Mouse (Mus musculus) ovary, postnatal 10 days (tissue): ENCODE data around the gene 1700056E22Rik.

Experiments
- DNase-seq: peaks from one replicate; pipeline ENCODE4 v3.0.0; 2022; ENCODE audit warnings: low spot score

1700056E22Rik gene

DNA sequence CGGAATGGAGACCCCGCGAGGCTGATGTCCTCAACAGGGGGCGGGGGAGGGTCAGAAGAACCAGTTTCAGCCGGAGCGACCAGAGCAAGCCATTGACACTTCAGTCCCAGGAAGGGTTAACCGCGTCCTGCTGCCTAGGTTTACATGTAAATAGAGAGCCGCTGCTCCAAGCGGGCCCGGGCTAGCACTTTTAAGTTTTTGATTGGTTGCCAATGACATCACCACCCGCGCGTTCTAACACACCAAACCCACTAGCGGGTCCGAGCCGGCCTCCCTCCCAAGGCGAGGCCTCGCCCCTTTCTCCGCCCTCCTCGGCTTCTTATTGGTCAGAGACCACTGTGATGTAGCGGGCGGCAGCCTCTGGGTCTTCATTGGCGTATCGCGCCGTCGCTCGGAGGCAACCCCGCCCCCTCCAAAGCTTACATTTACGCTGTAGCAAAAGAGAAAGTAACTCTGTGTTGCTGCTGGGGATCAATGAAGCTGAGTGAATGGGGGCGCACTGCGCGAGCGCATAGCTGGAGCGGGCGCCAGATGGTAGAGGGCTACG is at the start of gene 1700056E22Rik:
Gene 1700056E22Rik (minus strand): TSS at position 291 of the 547 bp plus-strand sequence.
- peak; percentile 83 for DNase-seq

DNA sequence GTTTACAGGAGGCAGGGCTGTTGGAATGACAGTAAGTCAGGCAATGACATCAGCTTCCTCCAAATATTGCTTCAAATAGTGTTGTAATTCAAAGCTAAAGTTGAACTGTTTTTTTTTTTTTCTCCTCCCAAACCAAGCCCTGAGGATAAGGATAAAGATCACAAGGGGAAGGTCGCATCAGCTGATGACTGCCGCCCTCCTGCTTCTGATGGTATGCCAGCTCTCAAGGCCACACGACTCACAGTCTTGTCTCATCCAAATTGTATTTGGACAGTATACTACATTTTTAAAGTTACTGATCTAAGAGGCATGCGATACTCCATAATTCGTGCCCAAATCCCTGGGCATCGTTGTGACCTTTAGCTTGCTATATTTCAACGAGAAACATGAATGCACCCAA is 49.1 kb upstream of the 1700056E22Rik start:
- DNase-seq, result no peak

DNA sequence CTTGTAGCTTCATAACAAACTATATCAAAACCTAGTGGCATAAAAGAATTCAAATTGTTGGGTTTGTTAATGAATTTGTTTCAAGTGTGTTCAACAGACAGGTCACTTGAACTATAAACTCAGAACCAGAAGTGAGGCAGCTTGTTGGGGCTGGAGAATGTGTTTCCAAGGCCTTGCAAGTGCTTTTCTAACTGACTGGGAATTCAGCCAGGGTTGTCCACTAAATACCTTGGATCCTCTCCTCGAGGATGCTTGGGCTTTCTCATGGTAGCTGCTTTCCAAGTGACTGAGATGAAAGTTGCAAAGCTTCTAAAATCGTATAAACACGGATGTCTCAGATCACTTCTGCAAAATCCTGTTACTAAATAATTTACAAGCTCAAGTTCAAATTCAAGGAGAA is 48.6 kb upstream of the 1700056E22Rik start:
- no peak for DNase-seq

DNA sequence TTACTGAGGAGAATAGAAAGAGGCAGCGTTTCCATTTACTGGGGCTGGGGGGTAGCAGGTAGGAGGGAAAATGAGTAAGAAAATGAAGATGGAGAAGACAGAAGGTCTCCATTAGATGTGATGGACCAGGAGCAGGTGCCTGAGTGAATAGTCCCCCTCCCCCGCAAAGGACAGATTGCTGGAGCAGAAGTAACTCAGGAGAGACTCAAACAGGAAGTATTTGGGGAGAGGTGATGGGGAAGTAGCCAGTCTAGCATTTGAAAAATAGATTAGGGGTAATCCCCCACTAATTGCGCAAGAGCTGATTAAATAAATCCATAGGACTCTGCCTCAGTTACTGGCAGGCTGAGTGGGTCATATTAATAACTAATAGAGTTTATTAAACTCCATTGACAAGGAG is 45.2 kb upstream of the 1700056E22Rik start:
- no peak for DNase-seq

DNA sequence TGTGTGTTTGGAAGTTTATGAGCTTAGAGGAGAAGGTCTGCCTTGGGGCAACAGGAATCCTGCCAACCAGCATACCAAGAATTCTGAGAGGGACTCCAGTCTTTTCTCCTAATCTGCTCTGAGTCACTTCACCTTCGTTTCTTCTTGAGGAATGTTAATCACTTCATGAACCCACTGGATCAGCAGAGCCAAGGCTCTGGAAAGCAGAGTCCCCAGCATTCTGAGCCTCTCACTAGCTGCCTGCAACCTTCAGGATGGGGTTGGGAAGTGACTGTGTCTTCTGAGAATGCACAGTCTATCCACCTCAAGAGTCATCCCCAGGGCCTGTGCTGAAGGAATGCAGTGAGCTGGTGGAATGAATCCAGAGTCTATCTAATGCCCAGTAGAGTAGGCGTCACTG is 42.7 kb upstream of the 1700056E22Rik start:
- no peak for DNase-seq

DNA sequence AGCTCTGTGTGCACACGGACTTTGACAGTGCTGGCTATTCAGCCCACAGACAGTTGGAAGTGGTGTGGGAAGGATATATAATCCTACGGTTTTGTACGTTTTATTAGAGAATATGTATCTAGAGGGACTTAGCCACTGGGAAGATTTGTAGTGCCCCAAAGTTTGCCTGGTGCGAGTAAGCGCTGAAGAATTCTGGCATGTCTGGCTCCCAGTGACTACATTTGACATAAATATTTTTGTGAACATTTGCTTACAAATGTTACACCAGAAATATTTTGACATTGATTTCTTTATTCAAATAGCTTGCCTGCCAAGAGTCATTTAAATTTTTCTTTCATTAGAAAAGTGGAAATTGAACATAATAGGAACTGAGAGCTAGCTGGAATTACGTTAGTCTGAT is 42.0 kb upstream of the 1700056E22Rik start:
- no peak for DNase-seq

DNA sequence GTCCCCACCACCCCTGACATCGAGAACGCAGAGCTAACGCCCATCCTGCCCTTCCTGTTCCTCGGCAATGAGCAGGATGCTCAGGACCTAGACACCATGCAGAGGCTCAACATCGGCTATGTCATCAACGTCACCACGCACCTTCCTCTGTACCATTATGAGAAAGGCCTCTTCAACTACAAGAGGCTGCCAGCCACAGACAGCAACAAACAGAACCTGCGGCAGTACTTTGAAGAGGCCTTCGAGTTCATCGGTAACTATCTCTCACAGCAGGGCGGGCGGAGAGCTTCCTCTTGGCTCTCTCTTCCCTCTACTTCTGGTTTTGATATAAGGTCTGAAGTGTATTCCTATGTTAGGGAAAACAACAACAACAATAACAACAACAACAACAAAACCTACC is 34.9 kb upstream of the 1700056E22Rik start:
- DNase-seq, result no peak

DNA sequence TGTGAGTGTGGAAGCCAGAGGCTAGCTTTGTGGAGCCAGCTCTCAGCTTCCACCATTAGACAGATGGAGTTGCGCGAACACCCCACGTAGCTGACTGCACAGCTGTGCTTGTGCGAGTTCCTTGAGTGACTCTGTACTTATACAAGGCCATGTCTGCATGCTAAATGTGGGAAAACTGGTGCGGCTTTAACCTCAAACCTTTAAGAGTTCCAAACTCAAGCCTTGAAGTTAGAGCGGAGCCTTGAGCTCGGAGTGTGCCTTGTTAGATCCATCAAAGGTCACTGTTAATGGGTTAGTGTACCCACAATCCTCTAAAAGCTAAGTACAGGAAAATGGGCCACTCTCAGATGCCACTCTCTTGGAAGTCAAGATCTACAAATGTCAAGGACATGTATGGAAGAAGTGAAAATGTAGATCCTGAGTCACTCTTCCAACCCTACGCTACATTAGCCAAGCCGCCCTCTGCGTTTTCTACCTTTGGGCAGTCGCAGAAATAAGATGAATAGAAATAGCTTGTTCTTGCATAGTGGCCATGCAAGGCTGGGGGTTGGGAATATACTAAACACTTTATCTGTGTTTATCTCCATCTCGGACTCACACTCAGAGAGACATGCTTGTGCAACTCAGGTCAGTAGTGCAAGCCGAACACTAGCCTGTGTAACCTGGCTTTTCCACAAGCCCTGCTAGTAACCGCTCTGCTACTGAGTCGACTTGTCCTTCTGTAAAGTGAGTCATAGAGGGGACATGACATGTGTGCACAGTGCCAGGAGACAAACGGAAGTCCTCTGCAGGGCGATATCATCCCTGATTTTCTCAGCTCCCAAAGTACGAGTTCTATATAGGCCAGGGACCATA is 33.8 kb upstream of the 1700056E22Rik start:
- no peak for DNase-seq

DNA sequence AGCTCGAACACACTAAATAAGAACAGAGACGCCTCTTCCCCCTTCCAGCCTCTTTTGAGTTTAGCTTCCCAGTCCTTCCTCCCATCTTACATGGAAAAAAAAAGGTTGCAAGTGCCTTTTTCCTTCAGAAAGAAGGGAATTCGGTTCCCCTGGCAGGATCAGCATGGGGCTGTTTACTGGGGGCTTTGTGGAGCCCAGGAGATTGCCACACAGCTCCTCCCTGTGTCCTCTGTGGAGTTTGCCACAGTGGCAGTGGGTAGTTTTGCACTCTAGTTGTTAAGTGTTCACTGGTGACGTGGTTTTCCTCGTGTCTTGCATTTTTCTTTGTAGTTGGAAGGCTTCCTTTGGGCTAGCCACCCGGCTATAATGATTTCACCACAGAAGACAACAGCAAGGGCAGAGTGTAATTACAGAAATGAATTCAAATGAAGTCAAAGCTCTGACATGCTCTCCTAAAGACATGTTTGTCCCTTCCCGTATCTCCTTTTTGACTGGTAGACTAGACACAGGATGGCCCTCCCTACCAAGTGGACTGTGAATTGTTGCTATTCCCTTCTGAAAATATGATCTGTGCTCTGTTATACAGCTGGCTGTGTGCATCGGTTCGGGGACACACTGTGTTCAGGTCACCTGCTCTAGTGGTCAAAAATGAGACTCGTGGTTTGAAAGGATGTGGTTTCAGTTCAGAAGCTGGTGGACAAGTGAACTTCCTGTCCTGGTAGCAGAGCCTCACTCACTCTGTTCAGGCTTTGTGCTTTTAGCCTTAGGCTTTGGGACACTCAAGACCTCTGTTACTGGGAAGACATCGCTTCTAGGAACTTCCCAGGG is 32.6 kb upstream of the 1700056E22Rik start:
- no peak for DNase-seq

DNA sequence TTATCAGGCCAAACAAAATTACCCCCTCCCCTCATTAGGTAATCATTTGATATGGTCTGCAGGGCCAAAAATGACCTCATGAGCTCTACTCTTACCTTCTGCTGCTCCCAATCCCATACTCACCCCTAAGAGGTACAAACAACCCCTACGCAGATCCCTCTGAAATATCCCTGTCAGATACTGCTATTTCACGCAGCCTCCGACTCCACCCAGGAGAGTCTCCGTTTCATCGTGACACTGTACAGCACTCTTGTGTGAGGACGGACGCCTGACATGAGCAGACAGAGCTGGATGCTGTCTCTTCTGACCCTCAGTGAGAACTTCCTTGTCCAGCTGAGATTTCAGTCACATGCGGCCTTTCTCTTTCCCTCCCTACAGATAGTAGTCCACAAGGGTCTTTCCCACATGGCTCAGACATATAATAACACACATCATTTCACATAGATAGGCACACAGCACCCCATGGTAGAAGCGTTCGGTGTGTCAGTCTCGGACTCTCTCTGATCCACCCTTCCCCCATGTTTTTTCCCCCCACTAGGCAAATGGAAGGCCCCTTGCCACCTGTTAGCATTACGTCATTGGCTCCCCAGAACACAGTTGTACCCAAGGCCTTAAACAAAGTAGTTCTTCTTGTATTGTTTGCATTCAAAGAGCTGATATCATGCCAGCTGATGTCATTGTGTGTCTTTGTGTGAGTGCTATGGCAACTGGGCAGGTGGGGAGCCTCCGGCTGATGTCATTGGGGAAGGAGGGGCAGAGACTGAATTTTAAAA is 31.7 kb upstream of the 1700056E22Rik start:
- DNase-seq, result no peak

DNA sequence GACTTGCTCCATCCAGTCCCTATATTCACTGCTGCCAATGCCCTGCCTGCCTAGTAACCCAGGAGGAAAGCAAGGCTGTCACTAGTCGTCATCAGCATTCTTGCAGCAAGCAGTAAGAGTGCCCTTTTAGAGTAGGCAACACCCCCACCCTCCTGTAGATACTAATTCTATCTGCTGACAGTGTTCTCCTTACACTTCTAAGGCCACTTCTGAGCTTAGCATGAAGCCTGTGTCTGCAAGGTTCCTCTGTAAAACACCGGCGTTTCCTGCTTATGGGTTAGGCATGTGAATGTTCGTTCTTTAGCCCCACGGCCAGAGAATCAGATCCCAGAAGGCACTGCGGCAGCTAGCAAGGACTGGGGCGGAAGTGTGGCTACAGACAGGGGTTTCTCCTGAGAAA is 30.2 kb upstream of the 1700056E22Rik start:
- no peak for DNase-seq

DNA sequence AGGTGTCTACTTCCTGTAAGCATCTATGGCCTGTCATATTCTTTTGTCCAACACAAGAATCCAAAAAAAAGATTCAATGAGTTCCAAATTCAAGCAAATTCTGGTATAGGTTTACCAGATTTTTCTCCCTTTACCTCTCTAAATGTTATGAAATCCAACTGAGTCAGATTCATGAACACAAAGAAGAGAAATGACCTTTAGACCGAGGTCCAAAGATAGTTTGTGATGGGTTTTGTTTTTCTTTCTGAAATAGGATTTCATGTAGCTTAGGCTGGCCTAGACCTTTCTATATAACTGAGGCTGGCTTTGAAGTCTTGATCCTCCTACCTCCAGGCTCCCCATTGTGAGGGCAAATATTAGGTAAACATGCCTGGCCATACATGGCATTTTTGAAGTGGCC is 27.8 kb upstream of the 1700056E22Rik start:
- no peak for DNase-seq

DNA sequence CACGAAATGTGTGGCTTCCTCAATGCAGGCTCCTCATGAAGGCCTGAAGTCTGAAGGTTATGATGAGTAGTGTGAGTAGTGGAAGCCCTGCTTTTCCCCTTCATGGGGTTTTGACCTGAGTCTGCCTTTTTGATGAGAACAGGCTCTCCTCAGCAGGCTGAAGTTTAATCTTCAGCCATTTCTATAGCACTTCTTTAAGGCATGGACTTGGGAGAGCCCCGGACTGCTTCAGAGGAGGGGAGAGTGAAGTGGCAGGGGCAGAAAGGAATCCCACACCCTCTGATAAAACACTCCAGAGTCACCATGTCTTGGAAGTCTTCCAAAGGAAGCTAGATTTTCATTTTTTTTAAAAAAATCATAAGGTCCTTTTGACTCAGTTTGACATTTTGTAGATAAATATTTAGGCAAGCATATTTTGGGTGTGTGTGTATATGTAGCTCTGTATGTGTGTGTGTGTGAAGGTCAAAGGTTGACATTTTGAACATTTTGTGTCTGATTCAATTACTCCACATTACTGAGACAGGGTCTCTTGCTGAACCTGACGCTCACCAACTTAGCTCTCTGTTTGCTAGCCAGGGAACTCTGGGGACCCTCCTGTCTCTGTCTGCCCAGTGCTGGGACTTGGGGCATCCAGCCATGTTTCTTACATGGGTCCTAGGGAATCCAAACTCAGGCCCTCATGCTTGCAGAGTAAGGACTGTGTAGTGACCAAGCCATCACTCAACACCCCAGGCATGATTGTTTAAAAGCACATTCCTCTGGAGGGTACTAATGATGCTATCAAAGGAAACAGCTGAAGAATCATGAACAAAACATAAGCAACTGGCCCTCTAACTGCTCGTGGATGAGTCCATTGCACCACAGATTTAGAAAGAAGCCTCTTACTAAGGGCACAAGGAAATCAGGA is 27.0 kb upstream of the 1700056E22Rik start:
- no peak for DNase-seq

DNA sequence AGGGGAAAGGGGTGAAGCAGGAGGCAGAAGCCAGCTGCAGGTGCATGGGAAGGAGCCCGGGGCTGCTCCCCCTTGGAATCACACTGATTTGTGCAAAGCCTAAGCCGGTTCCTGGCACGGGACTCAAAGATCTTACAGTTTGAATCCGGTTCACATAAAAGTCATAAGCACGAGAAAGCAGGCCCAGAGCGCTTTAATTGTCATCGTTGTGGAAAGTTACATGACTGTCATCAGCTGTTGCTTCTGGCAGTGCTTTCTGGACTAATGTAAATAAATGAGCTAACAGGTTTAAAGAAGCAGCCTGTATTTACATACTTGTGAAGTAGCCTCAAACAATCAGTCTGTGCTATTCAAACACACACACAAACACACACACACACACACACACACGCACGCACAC is 26.3 kb upstream of the 1700056E22Rik start:
- DNase-seq, result no peak

DNA sequence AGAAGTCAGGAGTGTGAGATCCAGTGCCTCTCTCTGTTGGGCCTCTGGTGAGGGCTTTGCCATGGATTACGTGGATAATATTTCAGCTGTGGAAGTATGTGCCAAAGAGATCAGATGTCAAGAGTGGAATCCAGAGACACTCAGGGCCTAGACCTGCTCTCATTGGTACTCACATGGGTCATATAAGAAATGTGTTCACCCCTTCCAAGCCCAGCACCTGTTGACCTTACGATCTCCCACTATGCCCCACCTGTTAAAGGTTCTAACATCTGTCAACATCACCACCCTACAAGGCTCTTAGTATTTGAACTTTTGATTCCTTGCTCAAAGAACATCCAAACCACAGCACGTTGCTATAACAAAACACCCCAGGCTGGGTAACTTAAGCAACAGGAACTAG is 25.7 kb upstream of the 1700056E22Rik start:
- DNase-seq, result no peak

DNA sequence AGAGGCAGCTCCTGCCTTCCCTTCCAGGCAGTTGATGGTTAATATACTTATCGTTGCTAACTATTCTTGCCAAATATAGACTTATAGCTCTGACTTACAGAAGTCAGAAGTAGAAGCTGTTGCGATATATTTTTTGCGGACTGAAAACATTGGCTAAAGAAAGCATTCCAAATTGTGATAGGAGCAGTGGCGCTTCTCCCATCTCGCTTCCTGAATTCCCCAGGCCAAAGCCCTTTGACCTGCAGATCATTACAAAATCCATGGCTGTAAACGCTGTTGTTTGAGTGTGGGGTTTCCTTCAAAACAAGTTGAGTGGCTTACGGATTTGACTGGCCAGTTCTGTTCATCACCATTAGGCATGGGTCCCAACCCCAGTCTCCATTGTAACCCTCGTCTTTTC is 24.1 kb upstream of the 1700056E22Rik start:
- DNase-seq, result no peak

DNA sequence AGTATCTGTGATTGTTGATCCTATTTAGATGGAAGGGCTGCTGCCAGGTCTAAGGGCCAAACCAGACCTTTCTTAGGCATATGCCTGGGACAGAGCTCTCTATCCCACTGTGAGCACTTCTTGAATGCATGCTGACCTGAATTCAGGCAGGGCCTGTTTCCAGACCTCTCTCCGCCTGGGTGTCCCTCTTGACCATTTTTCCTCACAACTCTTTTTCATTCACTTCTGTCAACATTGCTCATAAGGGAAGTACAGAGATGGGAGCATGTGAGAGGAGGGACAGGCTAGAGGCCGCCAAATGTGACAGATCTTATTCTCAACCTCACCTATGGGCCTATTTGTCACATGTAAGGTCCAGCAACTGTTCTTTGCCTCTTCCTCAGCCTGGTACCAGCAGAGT is 20.1 kb upstream of the 1700056E22Rik start:
- no peak for DNase-seq

DNA sequence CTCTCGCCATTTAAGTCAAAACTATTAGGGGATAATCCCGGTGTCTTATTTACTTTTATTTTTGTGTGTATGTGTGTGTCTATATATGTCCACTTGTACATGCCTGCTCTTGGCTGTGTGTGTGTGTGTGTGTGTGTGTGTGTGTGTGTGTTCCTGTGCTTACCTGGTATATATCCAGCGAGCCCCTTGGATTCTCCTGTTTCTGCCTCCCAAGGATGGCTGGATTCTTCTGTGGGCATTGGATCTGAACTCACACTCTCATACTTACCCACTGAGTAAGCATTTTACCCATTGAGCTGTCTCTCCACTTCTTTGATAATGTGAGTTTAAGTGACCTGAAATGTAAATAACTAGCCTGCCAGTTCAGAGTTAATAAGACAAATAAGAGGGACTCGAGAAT is 19.6 kb upstream of the 1700056E22Rik start:
- no peak for DNase-seq

DNA sequence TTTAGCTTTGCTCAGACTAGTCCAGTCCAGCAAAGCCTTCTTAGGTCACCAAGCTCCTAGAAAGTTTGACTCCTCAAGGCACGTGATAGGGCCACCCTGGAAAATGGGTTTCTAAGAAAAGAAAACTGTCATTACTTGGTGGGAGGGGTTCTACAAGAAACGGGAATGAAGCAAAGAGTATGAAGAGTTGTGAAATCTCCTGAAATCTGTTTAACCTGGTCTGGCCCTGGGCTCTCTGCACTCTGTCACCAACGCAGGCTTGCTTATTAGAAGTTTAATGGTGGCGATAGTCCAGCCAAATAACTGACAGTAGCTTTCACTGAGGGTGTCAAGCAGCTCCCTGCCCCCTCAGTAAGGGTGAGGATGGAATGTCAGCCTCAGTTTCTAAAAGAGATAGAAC is 19.0 kb upstream of the 1700056E22Rik start:
- no peak for DNase-seq

DNA sequence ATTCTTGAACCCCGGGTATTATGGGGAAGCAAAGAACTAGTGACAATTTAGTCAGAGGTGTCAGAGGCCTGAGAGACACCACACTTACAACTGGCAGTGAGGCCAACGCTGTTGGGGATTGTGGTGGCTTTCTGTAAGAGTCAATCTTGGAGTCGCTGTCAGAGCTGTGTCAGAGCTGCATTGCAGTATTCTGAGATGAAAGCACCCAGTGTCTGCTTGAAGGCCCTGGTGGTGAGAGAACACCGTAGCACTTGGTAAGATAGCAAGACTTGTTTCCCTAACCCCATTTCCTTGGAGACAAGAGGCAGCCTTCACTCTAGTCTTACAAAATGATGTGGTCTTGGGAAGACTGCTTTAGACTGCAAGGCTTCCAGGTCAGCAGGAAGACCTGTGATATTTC is 18.2 kb upstream of the 1700056E22Rik start:
- DNase-seq, result no peak

DNA sequence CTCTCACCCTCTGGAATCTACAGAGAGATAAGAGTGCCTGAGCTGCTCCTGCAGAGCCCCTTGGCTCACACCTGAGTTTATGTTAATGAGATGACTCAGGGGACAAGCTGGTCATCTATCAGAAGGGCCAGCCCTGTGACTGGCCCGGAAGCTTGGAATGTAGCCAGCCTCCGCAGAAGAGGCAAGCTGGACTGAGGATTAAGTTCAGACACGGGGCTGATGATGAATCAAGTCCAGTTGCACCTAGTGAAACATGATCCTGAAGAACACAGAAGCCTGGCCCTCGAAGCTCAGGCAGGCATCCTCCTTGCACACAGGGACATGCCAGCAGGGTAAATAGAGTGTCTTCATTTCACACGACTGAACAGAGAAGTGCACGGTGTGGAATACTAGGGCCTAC is 17.7 kb upstream of the 1700056E22Rik start:
- DNase-seq, result no peak
